Mouse (Mus musculus) bone marrow macrophage, adult 2 months (primary cell): ENCODE data around the gene Gm47841.

Experiments
- CTCF ChIP-seq: IDR thresholded peaks from 2 replicates; pipeline ENCODE4 v1.5.1; 2012; ENCODE audit warnings: low read depth, mild to moderate bottlenecking, low read length, moderate library complexity
- POLR2A ChIP-seq: IDR thresholded peaks from 2 replicates; pipeline ENCODE4 v1.6.1; 2012; ENCODE audit warnings: mild to moderate bottlenecking, low read depth, low read length, borderline replicate concordance

- TF ChIP-seq CTCF = no peak
- TF ChIP-seq POLR2A = no peak
These were observed 23.6 kb upstream of the Gm47841 start for GRCm38 (mm10) chr15:101070762-101071161.
